Mouse (Mus musculus) ovary, adult 10 weeks (tissue): ENCODE measurements around the gene Disp3. TPM values are rescaled to one million over a fixed set of nuclear protein-coding genes. Genes with fewer than 3 reads are reported as not detected.

Source experiments
- polyA plus RNA-seq: library from polyadenylated mRNA; stranded (reverse); fragments of 350-450 nt; fragmentation: Illumina TruSeq; extraction: RNeasy Lipid Tissue Mini Kit (QIAGEN cat#74804); gene quantifications from one replicate; pipeline ENCODE4 v1.2.3, GENCODE M21; 2014

Disp3 gene
- polyA plus RNA-seq, result not detected

DNA sequence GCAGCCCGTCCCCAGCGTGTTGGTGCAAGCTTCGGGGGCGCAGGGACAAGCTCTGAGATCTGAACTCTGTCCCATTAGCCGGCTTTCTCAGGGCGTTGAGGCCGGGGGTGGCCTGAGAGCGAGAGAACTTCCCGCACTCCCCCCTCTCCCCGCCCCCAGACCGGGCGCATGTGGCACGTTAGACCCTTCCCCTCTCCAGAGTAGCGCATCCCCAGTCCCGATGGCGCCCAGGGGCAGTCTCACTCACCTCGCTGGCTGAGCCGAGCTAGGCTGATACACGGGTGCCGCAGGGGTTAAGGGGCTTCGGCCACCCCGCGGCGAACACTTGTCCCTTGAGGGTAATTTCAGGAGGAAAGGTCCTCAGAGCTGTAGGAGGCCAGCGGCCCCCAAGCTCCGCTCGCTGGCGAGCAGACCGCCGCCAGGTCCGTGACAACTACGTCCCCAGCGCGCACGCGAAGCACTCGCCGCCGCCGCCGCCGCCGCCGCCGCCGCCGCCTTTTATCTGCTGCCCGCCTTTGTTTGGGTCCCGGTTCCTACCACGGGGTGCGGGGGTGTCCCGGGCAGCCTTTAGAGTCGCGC is at the start of gene Disp3:
TSS of gene Disp3 (minus strand) at position 490 of the 579 bp plus-strand sequence.

Other genes starting within 250 kb of the Disp3 start
- 3.2 TPM for gene Clcn6, start 249.1 kb downstream of the Disp3 start, polyA plus RNA-seq
- 2.0 TPM for gene Mthfr, start 248.9 kb downstream of the Disp3 start, polyA plus RNA-seq
- 12.6 TPM for gene Agtrap, start 199.9 kb downstream of the Disp3 start, polyA plus RNA-seq
- 2.3 TPM for gene Mad2l2, start 157.6 kb downstream of the Disp3 start, polyA plus RNA-seq
- gene Draxin, start 157.3 kb downstream of the Disp3 start, polyA plus RNA-seq, result not detected
- 0.43 TPM for gene Fbxo6, start 135.8 kb downstream of the Disp3 start, polyA plus RNA-seq
- 0.97 TPM for gene Fbxo44, start 127.5 kb downstream of the Disp3 start, polyA plus RNA-seq
- not detected for gene Fbxo2, start 127.3 kb downstream of the Disp3 start, polyA plus RNA-seq
- gene Ubiad1, start 156.8 kb upstream of the Disp3 start, polyA plus RNA-seq, result 4.4 TPM
- gene Mtor, start 160.6 kb upstream of the Disp3 start, polyA plus RNA-seq, result 6.1 TPM
- gene Angptl7, start 212.5 kb upstream of the Disp3 start, polyA plus RNA-seq, result 0.74 TPM